Mouse (Mus musculus): Measurements from ENCODE around the gene Bcl2a1b. TPM values are rescaled to one million over a fixed set of nuclear protein-coding genes. Genes with fewer than 3 reads are reported as not detected.

Bcl2a1b gene
- polyA plus RNA-seq, 1 experiment from 2014 or later = 1.1 TPM

Other genes starting within 250 kb of the Bcl2a1b start
- gene Bcl2a1a, start 242.3 kb upstream of the Bcl2a1b start, polyA plus RNA-seq (2015; fragmentation: Nextera tagmentation; extraction: Ambion mirVana) = not detected in 2 replicates
- not detected in 2 replicates for gene Trim43b, start 106.4 kb upstream of the Bcl2a1b start, polyA plus RNA-seq (2015; fragmentation: Nextera tagmentation; extraction: Ambion mirVana)
- not detected in 2 replicates for gene Gm29094, start 170 bp downstream of the Bcl2a1b start, polyA plus RNA-seq (2015; fragmentation: Nextera tagmentation; extraction: Ambion mirVana)
- 17.2 and 18.0 TPM in 2 replicates for gene Mthfs, start 11.5 kb downstream of the Bcl2a1b start, polyA plus RNA-seq (2015; fragmentation: Nextera tagmentation; extraction: Ambion mirVana)